Mouse (Mus musculus) ES-E14 (cell line): Measurements from ENCODE around the gene Dnajb13. TPM values are rescaled to one million over a fixed set of nuclear protein-coding genes. Genes with fewer than 3 reads are reported as not detected.

ENCODE experiments used
- DNase-seq: peaks from one replicate; pipeline ENCODE4 v3.0.0-alpha.2; 2013; ENCODE audit warnings: low read depth, low spot score
- H3K27ac ChIP-seq: 2 replicates; pipeline ENCODE4 v1.5.1; 2012; ENCODE audit warnings: low read depth, mild to moderate bottlenecking, low read length, moderate library complexity, mixed read lengths; ENCODE audit not compliant: poor library complexity, insufficient read depth, severe bottlenecking
- H3K36me3 ChIP-seq: 2 replicates; pipeline ENCODE4 v1.6.1; 2012; ENCODE audit warnings: mild to moderate bottlenecking, low read length, moderate library complexity, mixed read lengths; ENCODE audit not compliant: control insufficient read depth, poor library complexity, insufficient read depth, severe bottlenecking
- H3K4me1 ChIP-seq, 2 experiments: fragments of 150-350 bp in 1 of 2; sonication (generic) in 1 of 2; 2 replicates each; pipeline ENCODE4 v1.6.1; 2012; ENCODE audit warnings: low read length in 2 of 2, mild to moderate bottlenecking in 1 of 2, mixed read lengths in 1 of 2; ENCODE audit not compliant: control insufficient read depth in 2 of 2, insufficient read depth in 2 of 2, poor library complexity in 1 of 2
- H3K4me3 ChIP-seq, 2 experiments: fragments of 150-350 bp in 1 of 2; sonication (generic) in 1 of 2; 2 replicates each; pipeline ENCODE4 v1.5.1; 2012; ENCODE audit warnings: low read length in 2 of 2, low read depth in 1 of 2, mild to moderate bottlenecking in 1 of 2, mixed read lengths in 1 of 2; ENCODE audit not compliant: insufficient read depth in 1 of 2, poor library complexity in 1 of 2, severe bottlenecking in 1 of 2
- H3K9ac ChIP-seq: 2 replicates; pipeline ENCODE4 v1.6.1; 2012; ENCODE audit warnings: low read depth, mild to moderate bottlenecking, low read length, mixed read lengths; ENCODE audit not compliant: poor library complexity, insufficient read depth, severe bottlenecking
- H3K9me3 ChIP-seq: fragments of 150-350 bp; sonication (generic); 2 replicates; pipeline ENCODE4 v1.6.1; 2012; ENCODE audit warnings: low read depth, mild to moderate bottlenecking, low read length; ENCODE audit not compliant: control insufficient read depth, insufficient read depth
- CHD2 ChIP-seq: IDR thresholded peaks from 2 replicates; pipeline ENCODE4 v1.6.1; 2014; ENCODE audit warnings: mild to moderate bottlenecking, low read depth, low read length, inconsistent platforms
- HCFC1 ChIP-seq: IDR thresholded peaks from 2 replicates; pipeline ENCODE4 v1.6.1; 2012; ENCODE audit warnings: low read length, inconsistent platforms, borderline replicate concordance; ENCODE audit not compliant: insufficient read depth
- MAFK ChIP-seq: IDR thresholded peaks from 2 replicates; pipeline ENCODE4 v1.6.1; 2014; ENCODE audit warnings: mild to moderate bottlenecking, low read depth, low read length, inconsistent platforms; ENCODE audit not compliant: insufficient read depth
- ZC3H11A ChIP-seq: IDR thresholded peaks from 2 replicates; pipeline ENCODE4 v1.6.1; 2012; ENCODE audit warnings: low read depth, mild to moderate bottlenecking, inconsistent platforms, low read length, borderline replicate concordance
- ZNF384 ChIP-seq: IDR thresholded peaks from 2 replicates; pipeline ENCODE4 v1.6.1; 2012; ENCODE audit warnings: low read depth, low read length, inconsistent platforms
- in situ Hi-C, 2 experiments: fragments of 600-800 bp; cut with MboI; formaldehyde crosslinking; loops; one replicate each; pipeline ENCODE4 v1.15.1; 2025; ENCODE audit warnings: low sequenced_read_pairs in 2 of 2, inconsistent platforms in 1 of 2; ENCODE audit not compliant: unreplicated experiment in 2 of 2
- total RNA-seq: library from RNA; depleted of rRNA; stranded (reverse); fragments of 300-350 nt; gene quantifications from 2 replicates; pipeline ENCODE4 v1.2.3, GENCODE M21; 2012

Gene Dnajb13
- total RNA-seq, 1 experiment, result 2.8 TPM

DNA sequence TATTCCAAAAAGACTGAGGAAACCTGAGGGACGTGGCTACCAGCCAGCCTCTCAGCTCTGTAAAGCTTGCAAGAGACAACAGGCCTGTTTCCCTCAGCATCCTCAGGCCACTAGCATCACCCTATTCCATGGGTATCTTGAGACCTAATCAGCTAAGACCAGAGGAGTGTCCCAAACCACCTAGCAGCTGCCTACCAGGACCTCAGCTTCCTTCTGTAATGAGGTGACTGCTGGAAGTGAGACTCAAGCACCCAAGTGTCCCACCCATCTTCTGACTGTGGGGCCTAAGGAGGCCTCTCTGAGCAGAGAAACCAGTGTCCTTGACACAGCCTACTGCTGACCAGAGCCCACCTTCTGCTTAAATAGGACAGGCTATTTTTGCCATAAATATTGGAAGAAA, 45.3 kb downstream of the Dnajb13 start:
- Histone ChIP-seq H3K27ac (no peak overlapping the region), H3K9ac (no peak overlapping the region), H3K4me1 (no peaks in the 10 kb centered on the region), H3K4me3 (no peak overlapping the region), H3K36me3 (peaks cover 3% of the 10 kb centered on the region; the same call in 1 of the 2 replicates), H3K9me3 (no peaks in the 10 kb centered on the region)
- TF ChIP-seq HCFC1 (no peak), CHD2 (no peak), ZC3H11A (no peak)
- no peak for DNase-seq
- in situ Hi-C loops, result no loop called here

DNA sequence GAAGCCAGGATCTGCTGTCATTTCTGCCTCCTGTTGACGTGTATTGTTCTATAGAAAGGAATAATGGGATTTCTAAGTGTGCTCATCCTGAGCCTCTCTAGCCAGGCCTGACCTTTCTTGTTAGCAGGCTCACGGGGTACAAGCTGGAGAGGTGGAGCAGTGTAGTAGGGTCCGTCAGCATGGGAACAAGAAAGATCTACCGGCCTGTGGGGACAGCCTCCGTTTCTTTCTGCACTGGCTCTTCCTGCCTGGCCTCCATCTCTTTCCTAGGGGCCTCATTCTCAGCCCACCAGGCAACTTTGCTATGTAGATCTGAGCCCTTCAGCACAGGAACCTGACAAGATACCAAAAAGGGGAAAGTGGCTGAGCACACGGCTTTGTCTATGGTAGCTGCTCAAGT, 46.0 kb downstream of the Dnajb13 start:
- no peak overlapping the region for H3K9ac ChIP-seq
- no peak for DNase-seq
- TF ChIP-seq MAFK (no peak), HCFC1 (no peak), CHD2 (no peak), ZC3H11A (no peak)
- no peak overlapping the region for H3K27ac ChIP-seq
- H3K4me1 ChIP-seq, result no peaks in the 10 kb centered on the region
- H3K9me3 ChIP-seq, result no peaks in the 10 kb centered on the region
- no peak overlapping the region for H3K4me3 ChIP-seq
- in situ Hi-C loops, result no loop called here
- peaks cover 6% of the 10 kb centered on the region; the same call in 1 of the 2 replicates for H3K36me3 ChIP-seq

DNA sequence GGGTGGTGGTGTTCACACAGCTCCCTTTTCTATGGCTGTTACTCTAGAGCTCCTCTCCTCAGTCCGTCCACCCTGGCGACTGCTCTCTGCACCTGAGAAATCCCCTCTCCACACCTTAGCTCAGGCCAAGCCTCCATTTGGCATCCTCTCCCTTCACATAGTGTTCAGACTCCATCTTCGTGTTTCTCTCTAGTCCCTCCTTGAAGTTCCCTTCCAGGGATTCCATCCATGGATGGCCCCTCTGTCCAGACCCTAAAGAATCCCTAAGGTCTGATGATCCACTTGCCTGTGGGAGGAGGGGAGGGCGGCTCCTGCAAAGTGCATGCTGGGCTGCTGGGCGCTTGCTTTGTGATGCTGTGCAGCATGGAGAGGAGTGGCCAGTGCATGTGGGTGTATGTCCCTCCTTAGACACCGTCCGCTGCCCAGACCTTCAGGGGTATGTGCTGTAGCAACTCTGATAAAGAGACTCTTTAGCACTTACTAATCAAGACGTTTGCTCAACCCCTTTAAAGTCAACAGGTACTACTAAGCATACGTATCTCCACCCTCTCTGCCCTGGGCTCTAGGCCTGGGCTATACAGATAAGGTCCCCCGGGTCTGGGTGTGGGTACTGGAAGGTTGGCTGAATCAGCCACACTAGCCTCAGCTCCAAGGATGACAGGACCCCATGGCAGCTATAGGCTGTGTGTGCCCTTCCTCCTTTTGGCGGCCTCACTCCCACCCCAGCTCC, 47.8 kb downstream of the Dnajb13 start:
- no peak for DNase-seq
- TF ChIP-seq HCFC1 (no peak), ZNF384 (no peak), ZC3H11A (no peak), CHD2 (no peak), MAFK (no peak)
- Histone ChIP-seq H3K9me3 (no peaks in the 10 kb centered on the region), H3K9ac (no peak overlapping the region), H3K4me1 (no peaks in the 10 kb centered on the region), H3K27ac (no peak overlapping the region), H3K4me3 (no peak overlapping the region), H3K36me3 (peaks cover 6% of the 10 kb centered on the region; the same call in 1 of the 2 replicates)
- in situ Hi-C loops, result no loop called here

DNA sequence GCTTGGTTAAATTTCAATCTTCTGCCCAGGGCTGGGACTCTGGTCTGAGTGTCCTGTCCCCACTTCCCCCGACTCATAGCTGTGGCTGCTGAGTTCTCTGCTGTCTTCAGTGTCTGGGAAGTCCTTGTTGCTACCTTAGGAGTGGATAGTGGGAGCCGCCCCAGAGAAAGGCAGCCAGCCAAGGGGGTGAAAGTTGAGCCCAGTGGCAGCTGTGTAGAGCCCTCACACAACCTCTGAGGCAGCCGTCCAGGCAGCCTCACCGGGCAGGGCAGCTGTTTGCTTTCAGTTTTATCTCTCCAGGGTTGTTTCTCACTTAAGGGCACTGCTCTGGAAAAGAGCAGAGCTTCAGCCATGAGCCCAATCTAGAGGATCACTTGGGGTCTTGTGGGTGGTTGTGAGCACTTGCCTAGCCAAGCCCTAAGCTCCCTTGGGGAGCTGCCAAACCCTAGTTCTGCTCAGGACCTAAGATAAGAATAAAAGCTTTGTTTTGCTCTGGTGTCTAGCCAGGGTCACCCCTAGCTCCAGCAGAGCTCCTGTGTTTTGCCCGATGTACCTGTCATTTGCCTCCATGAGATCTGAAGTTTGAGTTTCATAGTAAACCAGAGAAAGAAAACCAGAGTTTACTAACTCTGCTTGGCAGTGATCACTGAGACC, 49.0 kb downstream of the Dnajb13 start:
- H3K27ac ChIP-seq, result no peak overlapping the region
- H3K9ac ChIP-seq, result no peak overlapping the region
- TF ChIP-seq MAFK (no peak), CHD2 (no peak), ZC3H11A (no peak), ZNF384 (no peak), HCFC1 (no peak)
- no peaks in the 10 kb centered on the region for H3K9me3 ChIP-seq
- peaks cover 6% of the 10 kb centered on the region; the same call in 1 of the 2 replicates for H3K36me3 ChIP-seq
- in situ Hi-C loops, result no loop called here
- no peak overlapping the region for H3K4me3 ChIP-seq
- no peak for DNase-seq
- no peaks in the 10 kb centered on the region for H3K4me1 ChIP-seq
